14 mouse cellular contexts compared by ENCODE assay signal in the genomic region with DNA sequence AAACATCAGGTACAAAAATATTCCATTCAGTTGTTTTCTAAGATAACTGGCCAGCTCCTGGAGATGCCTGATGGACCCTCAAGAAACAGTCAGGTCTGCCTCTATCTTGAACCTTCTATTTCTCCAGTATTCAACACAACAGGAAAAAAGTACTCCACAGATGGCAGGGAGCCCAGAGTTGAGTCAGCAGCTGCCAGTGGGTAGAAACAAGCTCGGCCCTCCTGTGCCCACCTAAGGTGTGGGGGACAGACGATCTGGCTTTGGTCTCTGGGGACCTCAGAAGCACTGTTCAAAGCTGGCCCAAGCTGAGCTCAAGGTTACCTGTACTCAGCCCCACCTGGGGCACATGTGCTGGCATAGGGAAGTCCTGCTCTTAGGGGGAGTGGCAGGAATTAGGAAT. TPM values are rescaled to one million over a fixed set of nuclear protein-coding genes. Genes with fewer than 3 reads are reported as not detected.
DNase-seq lines count a peak whose midpoint lies in the region.
"Had no signal": no experiment of that assay in that cellular context is flagged by ENCODE, and none has a peak within 500 bp of the region (broad histone marks: within the 10 kb centered on the region; RNA-seq: fewer than 3 reads in every experiment).

No protein-coding gene starts in this region.

- peak; percentile 66 to 72 for DNase-seq in frontal cortex, postnatal 36 days (ENCODE audit: low spot score in 2 of 2)
- no peak for DNase-seq in frontal cortex, postnatal 10 days (ENCODE audit: low spot score in 2 of 2)
- DNase-seq in left cerebral cortex, postnatal 14 days (ENCODE audit: low spot score in 2 of 2), result peak; percentile 55 to 63
- DNase-seq in left cerebral cortex, postnatal 4 days, result no peak
- peak; percentile 75 for DNase-seq in 416B (ENCODE audit: low read depth)
- DNase-seq in adrenal gland, postnatal 14 days, result peak; percentile 77
- DNase-seq in urinary bladder, postnatal 25 days (ENCODE audit: low spot score), result no peak
- no peak for DNase-seq in kidney, adult 9 months
- DNase-seq: cerebellum, adult 11 months; gastrocnemius, postnatal 36 days; kidney, adult 2 months; kidney, postnatal 4 days; retina, postnatal 1 day had no signal

- intact Hi-C loops in left cerebral cortex, postnatal 14 days (cut with DNase I), result no loop called here
- intact Hi-C loops in left cerebral cortex, postnatal 4 days (cut with DNase I), result no loop called here

RNA-seq across cellular contexts. Expression of gene Uba52, which starts 2.8 kb away (rescaled TPM):
- 1,000 to 10,000 TPM in 1 of 2 experiments, 100 to 1,000 TPM in 1; 967 to 1,028 TPM for total RNA-seq in left cerebral cortex, postnatal 14 days (2021)
- total RNA-seq in left cerebral cortex, postnatal 4 days (2021), result 1,000 to 10,000 TPM; 1,115 to 1,131 TPM
- total RNA-seq in adrenal gland, postnatal 14 days (2021), result 1,600 and 1,776 TPM in 2 replicates

RNA-seq across cellular contexts. Expression of gene Rex1bd, which starts 6.9 kb away (rescaled TPM):
- 10 to 100 TPM; 96.6 to 99.7 TPM for total RNA-seq in left cerebral cortex, postnatal 14 days (2021)
- 100 to 1,000 TPM; 109 to 116 TPM for total RNA-seq in left cerebral cortex, postnatal 4 days (2021)
- 116 and 123 TPM in 2 replicates for total RNA-seq in adrenal gland, postnatal 14 days (2021)

RNA-seq across cellular contexts. Expression of gene Fkbp8, which starts 14.1 kb away (rescaled TPM):
- 100 to 1,000 TPM; 396 to 406 TPM for total RNA-seq in left cerebral cortex, postnatal 14 days (2021)
- total RNA-seq in left cerebral cortex, postnatal 4 days (2021), result 100 to 1,000 TPM; 311 to 344 TPM
- total RNA-seq in adrenal gland, postnatal 14 days (2021), result 235 and 252 TPM in 2 replicates

RNA-seq across cellular contexts. Expression of gene Kxd1, which starts 14.3 kb away (rescaled TPM):
- total RNA-seq in left cerebral cortex, postnatal 14 days (2021), result 10 to 100 TPM; 40.8 to 43.4 TPM
- 10 to 100 TPM; 31.9 to 33.0 TPM for total RNA-seq in left cerebral cortex, postnatal 4 days (2021)
- 78.9 and 83.1 TPM in 2 replicates for total RNA-seq in adrenal gland, postnatal 14 days (2021)

RNA-seq across cellular contexts. Expression of gene Crlf1, which starts 20.5 kb away (rescaled TPM):
- total RNA-seq in left cerebral cortex, postnatal 14 days (2021), result 1 to 10 TPM; 5.8 to 7.5 TPM
- 10 to 100 TPM; 22.3 to 32.3 TPM for total RNA-seq in left cerebral cortex, postnatal 4 days (2021)
- total RNA-seq in adrenal gland, postnatal 14 days (2021), result not detected in 2 replicates
- total RNA-seq: megakaryocyte progenitor cell, adult 5-6 weeks had no signal

Comparison
In these comparisons a context has a peak if more than half of its experiments do, and no peak if none do; other contexts are left out.
1. DNase-seq: peak in frontal cortex, postnatal 36 days (2 of 2), left cerebral cortex, postnatal 14 days (2 of 2), 416B (single experiment) and adrenal gland, postnatal 14 days (single experiment); none in frontal cortex, postnatal 10 days (0 of 2), left cerebral cortex, postnatal 4 days (single experiment), urinary bladder, postnatal 25 days (single experiment) and kidney, adult 9 months (single experiment).